In the genomic region with DNA sequence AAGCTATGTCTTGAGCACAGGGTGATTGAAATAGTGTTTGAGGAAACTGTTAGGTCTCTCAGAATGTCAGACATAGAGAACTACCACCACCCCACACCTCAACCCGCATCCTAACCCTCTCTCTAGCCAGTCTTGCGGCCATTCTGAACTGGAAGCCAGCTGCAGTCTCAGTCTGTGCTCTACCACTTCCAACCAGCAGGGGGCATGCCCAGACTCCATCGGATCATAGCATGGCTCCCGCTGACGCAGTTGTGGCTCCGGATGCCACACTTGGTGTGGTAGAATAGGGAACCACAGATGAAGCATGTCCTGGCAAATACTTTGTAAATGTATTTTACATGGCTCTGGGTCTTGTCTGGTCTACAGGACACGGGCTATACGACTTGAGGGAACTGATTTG, we compare ENCODE assay signal across 9 mouse cellular contexts. TPM values are rescaled to one million over a fixed set of nuclear protein-coding genes. Genes with fewer than 3 reads are reported as not detected.
DNase-seq lines count a peak whose midpoint lies in the region; ATAC-seq and TF ChIP-seq lines count a peak whose summit lies in the region.
"Had no signal": no experiment of that assay in that cellular context is flagged by ENCODE, and none has a peak within 500 bp of the region (broad histone marks: within the 10 kb centered on the region; RNA-seq: fewer than 3 reads in every experiment).

No protein-coding gene starts in this region.

- no peak overlapping the region for H3K27ac ChIP-seq in thymus, adult 2 months (ENCODE audit: control insufficient read depth, insufficient read depth, low read length)

- TF ChIP-seq POLR2A in thymus, adult 2 months (IDR thresholded peaks at IDR 0.05; ENCODE audit: control insufficient read depth, extremely low read depth, insufficient read depth, low read length, poor library complexity), result no peak

- peak; percentile 47; the same call in 1 of the 2 replicates for ATAC-seq in megakaryocyte, adult 5-6 weeks (ENCODE audit: poor library complexity, severe bottlenecking)
- no peak for ATAC-seq in erythroid progenitor cell, adult 5-6 weeks (replicated peaks; ENCODE audit: low FRiP score, poor library complexity, severe bottlenecking)

- no peaks in the 10 kb centered on the region for H3K4me1 ChIP-seq in thymus, adult 2 months (replicated peaks; ENCODE audit: control insufficient read depth, insufficient read depth, low read length)

- H3K27me3 ChIP-seq in thymus, adult 2 months (ENCODE audit: control insufficient read depth, insufficient read depth, low read length), result no peaks in the 10 kb centered on the region

- no peak overlapping the region for H3K4me3 ChIP-seq in thymus, adult 2 months (ENCODE audit: control insufficient read depth, insufficient read depth, low read length)

- peak; percentile 24 for DNase-seq in gastrocnemius, postnatal 10 days
- no peak for DNase-seq in gastrocnemius, postnatal 36 days
- no peak for DNase-seq in thymus, adult 2 months
- DNase-seq in thymus, adult 18-20 months, result no peak
- peak; percentile 17 for DNase-seq in embryo, embryonic 11.5 days (ENCODE audit: low read depth, low spot score)
- DNase-seq in kidney, postnatal 25 days, result peak; percentile 56 to 69

- WGBS in thymus, adult 2 months, result 51% methylated on average over 8 of the region's 8 CpGs

- TF ChIP-seq CTCF in thymus, adult 2 months (IDR thresholded peaks at IDR 0.05; ENCODE audit: borderline replicate concordance, control insufficient read depth, extremely low read depth, insufficient read depth, low read length, poor library complexity), result peak; percentile 43; the same call in 1 of the 2 replicates

- no peaks in the 10 kb centered on the region for H3K36me3 ChIP-seq in thymus, adult 2 months (ENCODE audit: control insufficient read depth, insufficient read depth, low read length)

- intact Hi-C loops in gastrocnemius, postnatal 36 days (cut with DNase I), result no loop called here

RNA-seq across cellular contexts. Expression of gene Gc, which starts 2.2 kb away (rescaled TPM):
- total RNA-seq in gastrocnemius, postnatal 10 days (2021), result 1 to 10 TPM in 1 of 2 experiments, not detected in 1; 2.9 TPM
- under 1 TPM in 1 of 2 experiments, not detected in 1; 0.46 TPM for total RNA-seq in gastrocnemius, postnatal 36 days (2021)
- polyA plus RNA-seq in thymus, adult 2 months (2012; rRNA removed), result 0.51 and 3.8 TPM in 2 replicates
- not detected in 2 replicates for total RNA-seq in megakaryocyte, adult 5-6 weeks (2015)
- total RNA-seq in megakaryocyte, adult 5-6 weeks (2017), result not detected in 2 replicates
- not detected in 2 replicates for total RNA-seq in erythroid progenitor cell, adult 5-6 weeks (2015; ENCODE audit: low replicate concordance)
- total RNA-seq in erythroid progenitor cell, adult 5-6 weeks (2017; ENCODE audit: low replicate concordance), result not detected in 2 replicates
- total RNA-seq: layer of hippocampus, adult 8-10 months had no signal

Comparison
In these comparisons a context has a peak if more than half of its experiments do, and no peak if none do; other contexts are left out.
1. DNase-seq: peak in gastrocnemius, postnatal 10 days (single experiment), embryo, embryonic 11.5 days (single experiment) and kidney, postnatal 25 days (2 of 2); none in gastrocnemius, postnatal 36 days (0 of 2), thymus, adult 2 months (single experiment) and thymus, adult 18-20 months (0 of 2).